Mouse (Mus musculus) liver, embryonic 13.5 days (tissue): ENCODE data around the gene Prdx6. TPM values are rescaled to one million over a fixed set of nuclear protein-coding genes. Genes with fewer than 3 reads are reported as not detected.

Experiments used
- ATAC-seq: fragments of 200-750 bp; cut with Nextera tagmentation; 2 replicates; pipeline ENCODE4 v1.8.0; 2017; ENCODE audit warnings: low read depth, mild to moderate bottlenecking, moderate number of reproducible peaks, moderate library complexity
- DNase-seq: peaks from one replicate; pipeline ENCODE4 v3.0.0; 2022
- H3K27ac ChIP-seq: fragments of 300-500 bp; sonication (generic); 2 replicates; pipeline ENCODE4 v1.5.1; 2015; ENCODE audit warnings: moderate library complexity, mild to moderate bottlenecking, inconsistent platforms
- H3K27me3 ChIP-seq: fragments of 300-500 bp; sonication (generic); 2 replicates; pipeline ENCODE4 v1.6.1; 2015; ENCODE audit warnings: mild to moderate bottlenecking, inconsistent platforms
- H3K36me3 ChIP-seq: fragments of 300-500 bp; sonication (generic); 2 replicates; pipeline ENCODE4 v1.6.1; 2015; ENCODE audit warnings: mild to moderate bottlenecking, inconsistent platforms
- H3K4me1 ChIP-seq: fragments of 300-500 bp; sonication (generic); replicated peaks from 2 replicates; pipeline ENCODE4 v1.6.1; 2015; ENCODE audit warnings: inconsistent platforms
- H3K4me2 ChIP-seq: fragments of 300-500 bp; sonication (generic); 2 replicates; pipeline ENCODE4 v1.6.1; 2015; ENCODE audit warnings: inconsistent platforms, mild to moderate bottlenecking, moderate library complexity
- H3K4me3 ChIP-seq: fragments of 300-500 bp; sonication (generic); replicated peaks from 2 replicates; pipeline ENCODE4 v1.5.1; 2015; ENCODE audit warnings: mild to moderate bottlenecking, inconsistent platforms
- H3K9ac ChIP-seq: fragments of 300-500 bp; sonication (generic); 2 replicates; pipeline ENCODE4 v1.6.1; 2015; ENCODE audit warnings: mild to moderate bottlenecking, inconsistent platforms
- H3K9me3 ChIP-seq: fragments of 300-500 bp; sonication (generic); replicated peaks from 2 replicates; pipeline ENCODE4 v1.6.1; 2016; ENCODE audit warnings: inconsistent platforms
- WGBS: fragments of 180-500 bp; shearing (Covaris S2); methylation state at CpG from one replicate; pipeline ENCODE4 v1.1.7; 2015; ENCODE audit not compliant: insufficient replicate concordance; 5-methylcytosine and 5-hydroxymethylcytosine counted together
- polyA plus RNA-seq: library from polyadenylated mRNA; unstranded; fragments of >200 nt; fragmentation: Nextera tagmentation; extraction: Ambion mirVana; gene quantifications from 2 replicates; pipeline ENCODE4 v1.2.1, GENCODE M21; 2015

Gene Prdx6
- polyA plus RNA-seq, 1 experiment from 2014 or later, result 457 TPM

- no peaks in the 10 kb centered on the region for H3K36me3 ChIP-seq
- H3K27me3 ChIP-seq, result no peaks in the 10 kb centered on the region
- 51% methylated on average over 7 of the region's 7 CpGs for WGBS
- peak overlapping the region; percentile 71 for H3K27ac ChIP-seq
- no peak overlapping the region for H3K4me3 ChIP-seq
- peak overlapping the region; percentile 21; the same call in 1 of the 2 replicates for H3K4me2 ChIP-seq
- 0 out of 2 replicates have a peak overlapping the region, but pooled peaks have one; percentile 1 for H3K9ac ChIP-seq
- H3K9me3 ChIP-seq, result no peaks in the 10 kb centered on the region
- DNase-seq (no peak), ATAC-seq (0 out of 2 replicates have a peak, but pooled peaks have one; percentile 14)
- H3K4me1 ChIP-seq, result peaks cover 42% of the 10 kb centered on the region
Observed at GRCm38 (mm10) chr1:161268116-161268515, 17.1 kb upstream of the Prdx6 start.

- Histone ChIP-seq H3K36me3 (no peaks in the 10 kb centered on the region), H3K9ac (no peak overlapping the region), H3K27me3 (no peaks in the 10 kb centered on the region), H3K27ac (no peak overlapping the region), H3K4me3 (no peak overlapping the region), H3K4me2 (no peak overlapping the region), H3K4me1 (peaks cover 30% of the 10 kb centered on the region), H3K9me3 (no peaks in the 10 kb centered on the region)
- 68% methylated on average over 5 of the region's 5 CpGs for WGBS
- no peak for DNase-seq
- no peak for ATAC-seq
Observed at GRCm38 (mm10) chr1:161264961-161265360, 13.9 kb upstream of the Prdx6 start.

DNA sequence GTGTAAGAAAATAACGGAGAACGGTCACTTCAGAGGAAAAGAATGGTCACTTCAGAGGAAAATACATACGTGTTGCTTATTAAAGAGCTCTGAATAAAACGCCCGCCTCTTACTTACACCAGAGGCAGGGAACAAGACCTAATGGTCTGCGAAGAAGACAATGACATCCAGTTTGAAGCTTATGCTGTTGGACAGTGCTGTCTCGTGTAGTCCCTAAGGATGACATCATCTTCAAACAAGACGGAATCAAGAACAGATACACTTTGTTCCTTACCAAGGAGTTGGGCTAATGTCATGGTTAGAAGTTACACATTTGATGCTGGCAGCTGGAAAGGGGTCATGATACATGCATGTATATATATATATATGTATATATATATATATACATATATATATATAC lies 12.6 kb upstream of the Prdx6 start:
- no peaks in the 10 kb centered on the region for H3K36me3 ChIP-seq
- H3K4me3 ChIP-seq, result no peak overlapping the region
- H3K4me2 ChIP-seq, result no peak overlapping the region
- H3K27ac ChIP-seq, result no peak overlapping the region
- H3K27me3 ChIP-seq, result no peaks in the 10 kb centered on the region
- H3K9me3 ChIP-seq, result no peaks in the 10 kb centered on the region
- DNase-seq (no peak), ATAC-seq (no peak)
- no peak overlapping the region for H3K9ac ChIP-seq
- H3K4me1 ChIP-seq, result peaks cover 18% of the 10 kb centered on the region
- WGBS, result 77% methylated on average over 8 of the region's 8 CpGs

DNA sequence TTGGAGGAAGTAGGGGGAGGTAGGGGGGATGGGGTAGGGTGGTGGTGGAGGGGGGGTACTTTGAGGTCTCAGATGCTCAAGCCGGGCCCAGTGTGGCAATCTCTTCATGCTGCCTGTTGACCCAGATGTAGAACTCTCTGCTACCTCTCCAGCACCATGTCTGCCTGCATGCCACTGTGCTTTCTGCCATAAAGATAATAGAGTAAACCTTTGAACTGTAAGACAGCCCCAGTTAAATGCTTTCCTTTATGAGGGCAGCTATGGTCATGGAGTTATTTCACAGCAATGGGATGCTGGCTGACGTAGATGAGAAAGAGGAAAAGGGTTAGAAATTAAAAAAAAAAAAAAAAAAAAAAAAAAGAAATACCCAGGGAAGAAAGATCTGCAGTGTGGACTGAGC lies 11.5 kb upstream of the Prdx6 start:
- no peak overlapping the region for H3K27ac ChIP-seq
- no peak overlapping the region for H3K9ac ChIP-seq
- 64% methylated on average over 2 of the region's 2 CpGs for WGBS
- no peak for ATAC-seq
- H3K4me2 ChIP-seq, result no peak overlapping the region
- H3K4me3 ChIP-seq, result no peak overlapping the region
- H3K4me1 ChIP-seq, result peaks cover 16% of the 10 kb centered on the region
- no peaks in the 10 kb centered on the region for H3K9me3 ChIP-seq
- no peak for DNase-seq
- no peaks in the 10 kb centered on the region for H3K27me3 ChIP-seq
- H3K36me3 ChIP-seq, result no peaks in the 10 kb centered on the region

GRCm38 (mm10) chr1:161260761-161261160 lies 9.7 kb upstream of the Prdx6 start:
- ATAC-seq, result no peak
- no peak overlapping the region for H3K4me3 ChIP-seq
- H3K36me3 ChIP-seq, result no peaks in the 10 kb centered on the region
- H3K9ac ChIP-seq, result no peak overlapping the region
- H3K27ac ChIP-seq, result no peak overlapping the region
- 60% methylated on average over 2 of the region's 2 CpGs for WGBS
- DNase-seq, result no peak
- no peaks in the 10 kb centered on the region for H3K9me3 ChIP-seq
- no peak overlapping the region for H3K4me2 ChIP-seq
- H3K4me1 ChIP-seq, result peaks cover 29% of the 10 kb centered on the region
- no peaks in the 10 kb centered on the region for H3K27me3 ChIP-seq

DNA sequence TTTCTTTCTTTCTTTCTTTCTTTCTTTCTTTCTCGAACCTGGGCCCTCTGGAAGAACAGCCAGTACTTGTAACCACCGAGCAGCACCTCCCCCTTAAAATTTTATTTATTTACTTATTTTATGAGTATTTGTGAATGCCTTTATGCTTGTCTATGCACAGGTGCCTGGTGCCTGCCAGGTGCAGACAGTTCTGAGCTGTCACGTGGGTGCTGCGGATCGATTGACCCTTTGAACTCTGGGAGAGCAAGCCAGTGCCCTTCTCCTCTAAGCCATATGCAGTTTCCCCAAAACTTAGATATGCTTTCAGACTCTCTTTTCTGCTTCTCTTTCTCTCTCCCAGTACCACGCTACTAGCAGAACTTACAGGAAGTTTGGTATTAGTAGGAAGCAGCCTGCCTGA lies 8.1 kb upstream of the Prdx6 start:
- H3K4me2 ChIP-seq, result no peak overlapping the region
- H3K9ac ChIP-seq, result no peak overlapping the region
- H3K36me3 ChIP-seq, result no peaks in the 10 kb centered on the region
- no peaks in the 10 kb centered on the region for H3K27me3 ChIP-seq
- ATAC-seq (no peak), DNase-seq (no peak)
- no peak overlapping the region; the same call in 1 of the 2 replicates for H3K27ac ChIP-seq
- H3K4me1 ChIP-seq, result peaks cover 40% of the 10 kb centered on the region
- WGBS, result 62% methylated on average over 5 of the region's 6 CpGs
- H3K4me3 ChIP-seq, result no peak overlapping the region
- no peaks in the 10 kb centered on the region for H3K9me3 ChIP-seq

DNA sequence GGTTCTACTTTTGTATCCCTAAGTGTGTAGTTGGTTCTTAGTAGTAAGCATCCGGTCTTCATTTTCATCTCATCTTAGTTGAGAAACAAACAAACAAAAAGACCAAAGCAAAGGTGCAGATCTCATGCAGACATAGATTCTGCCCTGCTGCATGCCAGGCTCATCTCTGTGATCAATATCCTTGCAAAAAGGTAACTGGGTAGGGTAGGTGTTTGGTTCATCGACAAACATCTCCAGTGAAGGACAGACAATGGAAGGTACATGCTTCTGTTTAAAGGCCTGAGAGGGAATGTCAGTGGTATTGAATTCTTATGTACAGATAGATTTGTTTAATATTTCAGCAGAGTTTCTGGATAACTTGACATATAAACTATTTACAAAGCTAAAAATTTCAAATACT lies 7.3 kb upstream of the Prdx6 start:
- Histone ChIP-seq H3K27me3 (no peaks in the 10 kb centered on the region), H3K9me3 (no peaks in the 10 kb centered on the region), H3K27ac (no peak overlapping the region), H3K4me2 (no peak overlapping the region), H3K4me3 (no peak overlapping the region), H3K9ac (no peak overlapping the region), H3K36me3 (no peaks in the 10 kb centered on the region), H3K4me1 (peaks cover 48% of the 10 kb centered on the region)
- DNase-seq (no peak), ATAC-seq (no peak)
- WGBS, result 74% methylated on average over 2 of the region's 2 CpGs

GRCm38 (mm10) chr1:161256918-161257317 lies 5.9 kb upstream of the Prdx6 start:
- WGBS, result 69% methylated on average over 7 of the region's 7 CpGs
- H3K9me3 ChIP-seq, result no peaks in the 10 kb centered on the region
- ATAC-seq, result no peak
- peak; percentile 34 for DNase-seq
- H3K27me3 ChIP-seq, result no peaks in the 10 kb centered on the region
- H3K9ac ChIP-seq, result no peak overlapping the region
- H3K4me2 ChIP-seq, result no peak overlapping the region
- H3K27ac ChIP-seq, result no peak overlapping the region
- H3K4me3 ChIP-seq, result no peak overlapping the region
- no peaks in the 10 kb centered on the region for H3K36me3 ChIP-seq
- peaks cover 62% of the 10 kb centered on the region for H3K4me1 ChIP-seq

DNA sequence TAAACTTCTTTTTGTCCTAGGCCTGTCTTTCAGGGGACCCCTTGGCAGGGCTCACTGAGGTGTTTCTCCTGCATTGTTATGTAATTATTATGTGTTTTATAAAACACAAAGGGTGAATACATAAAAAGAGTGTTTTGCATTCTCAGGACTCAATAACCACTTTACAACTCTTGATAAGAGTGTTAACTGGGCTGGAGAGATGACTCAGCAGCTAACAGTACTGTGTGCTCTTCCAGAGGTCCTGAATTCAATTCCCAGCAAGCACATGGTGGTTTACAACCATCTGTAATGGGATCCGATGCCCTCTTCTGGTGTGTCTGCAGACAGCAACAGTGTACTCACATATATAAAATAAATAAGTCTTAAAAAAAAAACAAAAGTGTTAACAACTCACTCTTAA lies 3.3 kb upstream of the Prdx6 start:
- no peaks in the 10 kb centered on the region for H3K9me3 ChIP-seq
- 43% methylated on average over 1 of the region's 1 CpGs for WGBS
- no peak for DNase-seq
- H3K4me2 ChIP-seq, result peak overlapping the region; percentile 30
- H3K4me3 ChIP-seq, result no peak overlapping the region
- peak overlapping the region; percentile 52 for H3K9ac ChIP-seq
- H3K36me3 ChIP-seq, result no peaks in the 10 kb centered on the region
- no peaks in the 10 kb centered on the region for H3K27me3 ChIP-seq
- H3K4me1 ChIP-seq, result peaks cover 81% of the 10 kb centered on the region
- ATAC-seq, result no peak
- peak overlapping the region; percentile 85 for H3K27ac ChIP-seq

GRCm38 (mm10) chr1:161252901-161253300 lies 1.9 kb upstream of the Prdx6 start:
- ATAC-seq (peak; percentile 10; the same call in 1 of the 2 replicates), DNase-seq (no peak)
- H3K4me2 ChIP-seq, result peak overlapping the region; percentile 96
- no peaks in the 10 kb centered on the region for H3K27me3 ChIP-seq
- peak overlapping the region; percentile 85 for H3K27ac ChIP-seq
- H3K9ac ChIP-seq, result no peak overlapping the region
- 35% methylated on average over 3 of the region's 3 CpGs for WGBS
- no peaks in the 10 kb centered on the region for H3K36me3 ChIP-seq
- no peaks in the 10 kb centered on the region for H3K9me3 ChIP-seq
- H3K4me3 ChIP-seq, result peak overlapping the region; percentile 97; the same call in 1 of the 2 replicates
- peaks cover 93% of the 10 kb centered on the region for H3K4me1 ChIP-seq

DNA sequence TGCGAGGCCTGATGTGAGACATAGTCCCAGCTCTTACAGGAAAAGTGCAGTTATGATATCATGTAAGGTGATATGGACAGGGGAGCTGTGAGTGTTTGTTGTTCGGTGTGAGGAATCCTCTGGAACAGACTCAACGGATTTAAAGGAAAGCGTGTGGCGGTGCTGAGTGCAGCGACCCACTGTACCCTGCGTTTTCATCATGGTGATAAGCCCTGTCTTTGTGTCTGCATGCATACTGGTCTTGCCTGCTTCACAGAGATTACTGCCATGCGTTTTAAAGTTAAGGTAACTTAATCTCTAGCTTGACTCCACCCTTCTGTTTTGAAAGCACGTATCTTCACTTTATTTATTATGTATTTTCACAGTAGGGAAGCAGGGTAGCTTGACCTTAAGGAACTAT lies 1.3 kb upstream of the Prdx6 start:
- Histone ChIP-seq H3K36me3 (no peaks in the 10 kb centered on the region), H3K4me1 (peaks cover 93% of the 10 kb centered on the region), H3K27ac (peak overlapping the region; percentile 85), H3K9ac (peak overlapping the region; percentile 52), H3K27me3 (no peaks in the 10 kb centered on the region), H3K9me3 (no peaks in the 10 kb centered on the region), H3K4me2 (peak overlapping the region; percentile 96), H3K4me3 (peak overlapping the region; percentile 97)
- DNase-seq (peak; percentile 69), ATAC-seq (peak; percentile 76)
- WGBS, result 15% methylated on average over 9 of the region's 9 CpGs

DNA sequence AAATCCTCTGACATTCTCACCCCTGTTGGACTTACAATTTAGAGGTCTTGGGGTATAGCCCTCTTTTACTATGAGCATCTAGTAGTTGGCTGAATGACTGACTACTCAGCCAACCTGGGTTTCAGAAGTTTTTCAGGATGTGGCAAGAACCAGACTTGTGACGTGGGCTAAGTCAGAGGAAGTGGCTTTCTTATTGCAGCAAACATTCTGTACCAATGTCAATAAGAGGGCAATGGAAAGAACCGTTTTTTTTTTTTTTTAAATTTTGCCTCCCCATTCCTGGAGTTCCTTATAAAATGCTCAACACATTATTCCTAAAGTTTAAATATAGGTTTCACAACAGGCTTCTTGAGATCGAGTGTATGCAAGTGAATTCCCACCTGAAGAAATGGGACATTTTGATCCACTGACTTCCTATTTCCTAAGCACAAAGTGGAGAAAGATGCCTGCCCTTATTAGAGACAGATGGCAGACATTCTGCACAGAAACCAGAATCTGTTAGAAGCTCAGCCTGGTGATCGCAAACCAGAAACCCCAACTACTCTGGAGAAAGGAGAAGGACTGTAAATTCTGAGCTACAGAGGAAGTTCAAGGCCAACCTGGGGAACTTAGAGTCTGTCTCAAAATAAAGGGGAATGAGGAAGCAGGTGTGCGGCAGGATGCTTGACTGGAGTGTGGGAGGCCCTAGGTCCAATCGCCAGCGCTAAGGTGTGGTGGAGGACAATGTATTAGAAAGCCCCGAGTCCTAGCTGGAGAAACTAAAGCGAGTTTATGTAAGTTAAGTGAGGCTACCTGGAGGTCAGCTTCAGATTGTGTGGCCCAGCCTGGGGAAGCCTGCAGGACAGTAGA lies 622 bp upstream of the Prdx6 start:
- whole genome bisulfite sequencing, result 29% methylated on average over 9 of the region's 9 CpGs
- Histone ChIP-seq H3K27me3 (no peaks in the 10 kb centered on the region), H3K4me2 (peak overlapping the region; percentile 96), H3K4me3 (peak overlapping the region; percentile 97), H3K27ac (peak overlapping the region; percentile 85), H3K9me3 (no peaks in the 10 kb centered on the region), H3K4me1 (peaks cover 93% of the 10 kb centered on the region), H3K36me3 (peaks cover 6% of the 10 kb centered on the region), H3K9ac (peak overlapping the region; percentile 52)
- ATAC-seq (peak; percentile 1), DNase-seq (no peak)
